Mouse (Mus musculus) lung, postnatal 0 days (tissue): ENCODE measurements at regions not wholly inside any gene's neighbourhood (a gene's known extent, or its start where the extent isn't known, plus 50 kb on each side); places are given as distances from the start of the nearest gene placed in this dataset.

Experiments used
- ATAC-seq: fragments of 200-750 bp; cut with Nextera tagmentation; 2 replicates; pipeline ENCODE4 v1.8.0; 2017; ENCODE audit warnings: moderate library complexity
- DNase-seq: peaks from one replicate; pipeline ENCODE4 v3.0.0-alpha.2; 2016; ENCODE audit warnings: low spot score
- H3K27ac ChIP-seq: fragments of 300-500 bp; sonication (generic); 2 replicates; pipeline ENCODE4 v1.5.1; 2014; ENCODE audit warnings: antibody characterized with exemption, mild to moderate bottlenecking, low read length, mixed read lengths
- H3K27me3 ChIP-seq: fragments of 300-500 bp; sonication (generic); replicated peaks from 2 replicates; pipeline ENCODE4 v1.6.1; 2014; ENCODE audit warnings: low read length, mixed read lengths; ENCODE audit not compliant: insufficient read depth
- H3K36me3 ChIP-seq: fragments of 300-500 bp; sonication (generic); 2 replicates; pipeline ENCODE4 v1.6.1; 2014; ENCODE audit warnings: low read length, mixed read lengths; ENCODE audit not compliant: insufficient read depth
- H3K4me1 ChIP-seq: fragments of 300-500 bp; sonication (generic); 2 replicates; pipeline ENCODE4 v1.6.1; 2014; ENCODE audit warnings: antibody characterized with exemption, low read depth, low read length, mixed read lengths; ENCODE audit not compliant: insufficient read depth
- H3K4me2 ChIP-seq: fragments of 300-500 bp; sonication (generic); replicated peaks from 2 replicates; pipeline ENCODE4 v1.6.1; 2014; ENCODE audit warnings: low read depth, mild to moderate bottlenecking, low read length, moderate library complexity, mixed read lengths
- H3K4me3 ChIP-seq: fragments of 300-500 bp; sonication (generic); 2 replicates; pipeline ENCODE4 v1.5.1; 2014; ENCODE audit warnings: low read depth, low read length
- H3K9ac ChIP-seq: fragments of 300-500 bp; sonication (generic); replicated peaks from 2 replicates; pipeline ENCODE4 v1.6.1; 2014; ENCODE audit warnings: low read depth, mild to moderate bottlenecking
- H3K9me3 ChIP-seq: fragments of 300-500 bp; sonication (generic); 2 replicates; pipeline ENCODE4 v1.6.1; 2016; ENCODE audit warnings: low read length, mixed read lengths
- CTCF ChIP-seq: IDR thresholded peaks from 2 replicates; pipeline ENCODE4 v1.5.1; 2016; ENCODE audit warnings: antibody characterized with exemption, mild to moderate bottlenecking
- EP300 ChIP-seq: IDR thresholded peaks from 2 replicates; pipeline ENCODE4 v1.6.1; 2016; ENCODE audit warnings: antibody characterized with exemption, mild to moderate bottlenecking, control low read depth
- WGBS: fragments of 180-500 bp; shearing (Covaris S2); extraction: QIAGEN DNeasy Blood & Tissue Kit; methylation state at CpG from one replicate; pipeline ENCODE4 v1.1.7; 2014; 5-methylcytosine and 5-hydroxymethylcytosine counted together

DNA sequence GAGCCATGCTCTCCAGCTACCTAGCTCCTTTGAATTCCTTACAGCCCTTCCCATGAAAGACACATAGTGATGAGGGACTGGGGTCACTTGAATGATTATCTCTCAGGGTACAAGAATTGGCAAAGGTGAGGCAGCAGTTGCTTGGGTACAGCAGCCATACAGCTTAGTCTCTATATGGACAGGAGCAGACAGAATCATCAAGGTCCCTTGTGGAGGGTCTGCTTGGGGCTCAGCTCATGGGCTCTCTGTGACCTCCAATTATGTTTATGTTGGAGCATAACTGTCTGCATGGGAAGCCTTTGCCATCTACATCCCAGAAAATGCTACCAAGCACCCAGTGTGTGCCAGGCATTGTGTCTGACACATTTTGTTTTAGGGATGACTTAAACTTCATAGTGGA, 118.4 kb upstream of the Lhcgr start:
- Histone ChIP-seq H3K27me3 (no peaks in the 10 kb centered on the region), H3K9me3 (no peaks in the 10 kb centered on the region), H3K36me3 (no peaks in the 10 kb centered on the region), H3K4me3 (no peak overlapping the region), H3K27ac (no peak overlapping the region), H3K4me2 (no peak overlapping the region), H3K9ac (no peak overlapping the region), H3K4me1 (no peaks in the 10 kb centered on the region)
- no peak for TF ChIP-seq EP300
- TF ChIP-seq CTCF, result no peak
- DNase-seq (no peak), ATAC-seq (no peak)

GRCm38 (mm10) chr17:88901742-88902141, 110.0 kb upstream of the Lhcgr start:
- 54% methylated on average over 1 of the region's 1 CpGs for WGBS
- ATAC-seq (no peak), DNase-seq (no peak)
- no peak overlapping the region for H3K27ac ChIP-seq
- H3K36me3 ChIP-seq, result no peaks in the 10 kb centered on the region
- H3K9me3 ChIP-seq, result no peaks in the 10 kb centered on the region
- H3K4me1 ChIP-seq, result no peaks in the 10 kb centered on the region
- H3K27me3 ChIP-seq, result no peaks in the 10 kb centered on the region
- H3K4me2 ChIP-seq, result no peak overlapping the region
- no peak overlapping the region for H3K4me3 ChIP-seq
- H3K9ac ChIP-seq, result no peak overlapping the region
- TF ChIP-seq CTCF (no peak), EP300 (no peak)

DNA sequence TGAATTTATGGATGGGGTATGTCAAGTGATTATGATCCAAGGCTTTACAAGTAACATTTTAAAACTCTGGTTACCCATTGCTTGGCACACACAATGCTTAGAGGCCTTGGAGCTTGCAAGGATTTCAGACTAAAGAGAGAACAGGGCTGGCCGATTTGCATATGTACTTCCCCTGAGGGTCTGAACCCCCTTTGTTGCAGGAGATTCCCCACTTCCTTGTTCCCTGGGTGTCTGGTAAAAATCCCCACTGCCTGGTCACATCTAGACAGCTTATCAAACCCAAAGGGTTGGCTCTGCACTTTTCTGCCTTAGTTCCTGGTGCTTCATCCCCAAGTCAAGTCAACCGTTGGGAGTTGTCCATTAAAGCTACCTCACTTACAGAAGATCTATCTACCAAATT, 109.1 kb upstream of the Lhcgr start:
- TF ChIP-seq EP300 (no peak), CTCF (no peak)
- Histone ChIP-seq H3K36me3 (no peaks in the 10 kb centered on the region), H3K9ac (no peak overlapping the region), H3K27ac (no peak overlapping the region), H3K4me2 (no peak overlapping the region), H3K4me1 (no peaks in the 10 kb centered on the region), H3K4me3 (no peak overlapping the region), H3K9me3 (no peaks in the 10 kb centered on the region), H3K27me3 (no peaks in the 10 kb centered on the region)
- WGBS, result 88% methylated on average over 2 of the region's 2 CpGs
- no peak for ATAC-seq
- no peak for DNase-seq

DNA sequence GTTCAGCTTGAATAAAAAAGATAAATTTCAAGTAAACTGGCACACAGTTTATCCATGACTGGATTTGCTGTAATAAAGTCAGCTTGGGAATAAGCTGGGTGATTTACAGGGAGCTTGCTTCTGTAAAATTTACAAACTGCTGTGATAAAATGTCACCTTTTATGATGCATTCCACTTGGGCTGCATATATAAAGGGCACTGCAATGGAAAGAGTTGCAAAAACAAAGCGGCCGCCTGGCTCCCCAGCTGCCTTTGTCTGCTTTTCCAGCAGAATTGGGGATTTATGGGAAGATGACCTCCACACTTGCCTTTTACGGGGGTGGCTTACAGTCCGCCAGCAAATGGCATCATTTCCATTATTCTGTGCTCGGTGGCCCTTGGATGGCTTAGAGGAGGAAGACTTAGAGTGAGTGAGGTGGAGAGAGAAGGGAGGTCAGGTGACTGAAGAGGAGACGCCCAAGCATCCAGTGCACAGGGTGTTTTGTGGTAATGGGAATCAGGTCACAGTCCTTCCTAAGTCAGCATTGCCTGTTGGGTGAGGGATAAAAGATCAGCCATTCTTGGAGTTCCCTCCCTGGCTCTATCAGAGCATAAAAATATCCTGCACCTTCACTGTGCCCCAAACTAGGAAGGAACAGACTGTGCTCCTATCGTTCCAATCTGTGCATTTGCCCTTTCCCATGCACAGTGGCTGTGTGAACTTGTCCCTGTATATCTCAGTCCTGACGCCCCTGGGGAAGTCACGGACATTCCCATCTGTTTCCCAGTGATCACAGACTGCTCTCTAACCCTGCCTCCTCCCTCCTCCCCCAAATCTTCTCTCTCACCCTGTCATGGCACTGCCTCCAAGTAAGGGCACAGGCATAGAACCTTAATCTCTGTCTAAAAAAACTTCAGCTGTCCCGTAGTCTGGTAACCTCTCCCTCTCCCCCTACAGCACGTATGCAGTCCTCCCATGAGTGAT, 107.2 kb upstream of the Lhcgr start:
- H3K4me1 ChIP-seq, result no peaks in the 10 kb centered on the region
- WGBS, result 70% methylated on average over 11 of the region's 11 CpGs
- no peak overlapping the region for H3K27ac ChIP-seq
- TF ChIP-seq CTCF, result no peak
- TF ChIP-seq EP300, result no peak
- no peak overlapping the region for H3K4me3 ChIP-seq
- H3K9me3 ChIP-seq, result no peaks in the 10 kb centered on the region
- no peak overlapping the region for H3K9ac ChIP-seq
- no peaks in the 10 kb centered on the region for H3K36me3 ChIP-seq
- DNase-seq (no peak), ATAC-seq (no peak)
- no peak overlapping the region for H3K4me2 ChIP-seq
- H3K27me3 ChIP-seq, result no peaks in the 10 kb centered on the region

GRCm38 (mm10) chr17:88893451-88893850, 101.7 kb upstream of the Lhcgr start:
- Histone ChIP-seq H3K9ac (no peak overlapping the region), H3K9me3 (no peaks in the 10 kb centered on the region), H3K4me1 (no peaks in the 10 kb centered on the region), H3K27me3 (no peaks in the 10 kb centered on the region), H3K27ac (no peak overlapping the region), H3K4me2 (no peak overlapping the region), H3K4me3 (no peak overlapping the region), H3K36me3 (no peaks in the 10 kb centered on the region)
- DNase-seq, result no peak
- TF ChIP-seq EP300 (no peak), CTCF (no peak)
- ATAC-seq, result no peak

DNA sequence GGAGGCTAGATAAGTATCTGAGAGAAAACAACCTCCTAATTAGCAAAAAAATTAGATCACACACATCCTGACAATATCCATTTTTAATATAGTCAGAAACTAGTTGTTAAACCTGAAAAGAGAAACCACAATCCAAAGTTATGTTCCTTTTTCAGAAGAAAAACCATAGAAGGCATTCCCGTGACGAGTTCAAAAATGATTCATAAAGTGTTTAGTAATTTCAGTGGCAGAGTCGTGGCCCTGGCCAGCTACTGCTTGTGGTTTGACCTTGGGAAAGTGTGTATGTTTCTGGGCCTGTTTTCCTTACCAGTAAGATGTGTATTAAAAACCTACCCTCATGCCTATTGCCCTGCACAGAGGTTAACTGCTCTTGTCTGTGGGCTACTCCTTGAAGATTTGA, 93.7 kb upstream of the Lhcgr start:
- TF ChIP-seq EP300, result no peak
- no peak for TF ChIP-seq CTCF
- Histone ChIP-seq H3K9me3 (no peaks in the 10 kb centered on the region), H3K27ac (no peak overlapping the region), H3K27me3 (no peaks in the 10 kb centered on the region), H3K4me2 (no peak overlapping the region), H3K9ac (no peak overlapping the region), H3K36me3 (no peaks in the 10 kb centered on the region), H3K4me3 (no peak overlapping the region), H3K4me1 (no peaks in the 10 kb centered on the region)
- no peak for ATAC-seq
- DNase-seq, result no peak
- WGBS, result 49% methylated on average over 3 of the region's 3 CpGs
